Mouse (Mus musculus) activated CD4-positive, CD25-positive, alpha-beta regulatory T cell, adult 9 weeks (primary cell): ENCODE data around the gene Icam2. TPM values are rescaled to one million over a fixed set of nuclear protein-coding genes. Genes with fewer than 3 reads are reported as not detected.

Source experiments
- polyA plus RNA-seq: library from polyadenylated mRNA; unstranded; fragments of 100-300 nt; shearing (Covaris generic); gene quantifications from one replicate; pipeline ENCODE4 v1.2.1, GENCODE M21; 2017

Icam2 gene
- polyA plus RNA-seq, result 108 TPM

DNA sequence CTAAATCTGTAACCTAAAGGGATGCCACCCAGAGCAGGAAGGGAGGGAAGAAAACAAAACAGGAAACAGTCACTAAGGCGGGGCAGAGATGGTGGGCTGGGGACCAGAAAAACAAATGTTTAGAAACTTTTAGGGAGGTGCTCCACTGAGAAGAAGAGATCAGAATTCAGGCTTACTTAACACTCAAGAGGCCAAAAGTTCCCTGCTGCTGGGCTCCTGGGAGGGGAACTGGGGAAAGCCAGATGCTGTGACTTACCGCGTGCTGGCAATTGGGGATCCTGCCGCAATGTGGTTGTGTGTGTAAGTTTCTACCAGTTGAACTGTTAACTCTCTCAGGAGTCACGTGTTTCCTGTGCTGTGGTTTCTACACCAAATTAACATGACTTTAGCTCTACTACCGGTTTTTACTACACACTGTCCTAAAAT, at the start of gene Icam2:
TSS of gene Icam2 (minus strand) at position 285 of the 426 bp plus-strand sequence.

DNA sequence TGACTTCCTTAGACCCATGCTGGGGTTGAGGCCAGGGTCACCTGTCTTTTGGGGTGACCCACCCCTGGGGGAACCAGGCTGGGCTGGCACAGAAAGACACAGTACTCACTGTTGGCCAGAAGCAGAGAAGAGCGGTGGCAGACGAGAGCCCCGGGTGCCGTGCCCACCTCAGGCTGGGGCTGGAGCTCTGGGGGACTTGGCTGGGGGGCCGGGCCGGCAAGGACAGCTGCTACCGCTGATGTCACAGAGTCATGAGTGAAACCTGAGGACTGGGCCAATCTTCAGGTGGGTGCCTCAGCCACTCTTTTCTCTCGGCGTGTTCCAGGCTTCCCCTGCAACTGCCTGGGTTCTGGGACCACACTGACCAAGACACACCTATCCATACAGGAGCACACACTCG, 22.5 kb downstream of the Icam2 start, which contains the start of gene Prr29:
TSS of gene Prr29 (plus strand) at position 107 of the 400 bp plus-strand sequence.

DNA sequence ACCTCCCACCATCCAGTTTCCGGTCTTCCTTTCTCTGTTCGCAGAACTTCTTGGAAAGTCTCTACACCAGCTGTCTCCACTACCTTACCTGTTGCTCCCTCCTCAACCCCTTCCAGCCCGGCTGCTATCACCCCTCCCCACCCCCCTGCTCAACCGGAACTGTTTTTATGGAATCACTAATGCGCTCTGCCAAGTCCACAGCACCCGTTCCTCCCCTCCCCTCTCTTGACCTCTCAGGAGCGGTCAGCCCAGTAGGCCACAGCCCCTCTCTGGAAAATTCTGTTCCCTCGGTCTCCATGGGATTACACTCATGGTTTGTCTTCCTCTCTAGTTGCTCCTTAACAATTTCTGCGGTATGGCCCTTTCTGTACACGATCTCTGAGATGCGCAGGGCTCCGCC, 34.7 kb downstream of the Icam2 start, which contains the start of gene Scn4a:
TSS of gene Scn4a (minus strand) at position 101 of the 400 bp plus-strand sequence.

Other genes with a start within 250 kb of the Icam2 start
- 1.0 TPM for gene Gm10840, start 227.2 kb downstream of the Icam2 start, polyA plus RNA-seq
- 842 TPM for gene Limd2, start 227.2 kb downstream of the Icam2 start, polyA plus RNA-seq
- gene Strada, start 185.9 kb downstream of the Icam2 start, polyA plus RNA-seq, result 35.7 TPM
- 123 TPM for gene Ccdc47, start 171.7 kb downstream of the Icam2 start, polyA plus RNA-seq
- gene Ddx42, start 171.1 kb downstream of the Icam2 start, polyA plus RNA-seq, result 74.9 TPM
- 76.7 TPM for gene Ftsj3, start 132.0 kb downstream of the Icam2 start, polyA plus RNA-seq
- 195 TPM for gene Psmc5, start 131.9 kb downstream of the Icam2 start, polyA plus RNA-seq
- 12.8 TPM for gene Smarcd2, start 115.1 kb downstream of the Icam2 start, polyA plus RNA-seq
- 0.33 TPM for gene Tcam1, start 111.4 kb downstream of the Icam2 start, polyA plus RNA-seq
- gene Gh, start 86.2 kb downstream of the Icam2 start, polyA plus RNA-seq, result not detected
- gene Cd79b, start 73.3 kb downstream of the Icam2 start, polyA plus RNA-seq, result 48.7 TPM
- gene Scn4a, start 34.8 kb downstream of the Icam2 start, polyA plus RNA-seq, result 0.04 TPM
- not detected for gene Prr29, start 22.6 kb downstream of the Icam2 start, polyA plus RNA-seq
- gene Ern1, start 99.8 kb upstream of the Icam2 start, polyA plus RNA-seq, result 2.9 TPM
- 29.2 TPM for gene Tex2, start 225.3 kb upstream of the Icam2 start, polyA plus RNA-seq